Mouse (Mus musculus) hindbrain, embryonic 15.5 days (tissue): ENCODE measurements around the gene Pdlim7. TPM values are rescaled to one million over a fixed set of nuclear protein-coding genes. Genes with fewer than 3 reads are reported as not detected.
A peak's percentile ranks its signal among the peaks of the same experiment; 100 is the strongest.

ENCODE experiments used
- ATAC-seq: fragments of 200-750 bp; cut with Nextera tagmentation; 2 replicates; pipeline ENCODE4 v1.8.0; 2017; ENCODE audit warnings: low read depth, moderate number of reproducible peaks, moderate TSS enrichment; ENCODE audit not compliant: low FRiP score
- H3K27ac ChIP-seq: fragments of 300-500 bp; sonication (generic); replicated peaks from 2 replicates; pipeline ENCODE4 v1.5.1; 2015; ENCODE audit warnings: mild to moderate bottlenecking, inconsistent platforms
- H3K27me3 ChIP-seq: fragments of 300-500 bp; sonication (generic); 2 replicates; pipeline ENCODE4 v1.6.1; 2015; ENCODE audit warnings: control low read depth, inconsistent platforms
- H3K36me3 ChIP-seq: fragments of 300-500 bp; sonication (generic); 2 replicates; pipeline ENCODE4 v1.6.1; 2015; ENCODE audit warnings: control low read depth, inconsistent platforms
- H3K4me1 ChIP-seq: fragments of 300-500 bp; sonication (generic); replicated peaks from 2 replicates; pipeline ENCODE4 v1.6.1; 2015; ENCODE audit warnings: control low read depth, inconsistent platforms
- H3K4me2 ChIP-seq: fragments of 300-500 bp; sonication (generic); 2 replicates; pipeline ENCODE4 v1.6.1; 2015; ENCODE audit warnings: moderate library complexity, mild to moderate bottlenecking, inconsistent platforms
- H3K4me3 ChIP-seq: fragments of 300-500 bp; sonication (generic); 2 replicates; pipeline ENCODE4 v1.5.1; 2015; ENCODE audit warnings: mild to moderate bottlenecking, inconsistent platforms
- H3K9ac ChIP-seq: fragments of 300-500 bp; sonication (generic); 2 replicates; pipeline ENCODE4 v1.6.1; 2015; ENCODE audit warnings: inconsistent platforms
- H3K9me3 ChIP-seq: fragments of 300-500 bp; sonication (generic); 2 replicates; pipeline ENCODE4 v1.6.1; 2016; ENCODE audit warnings: control low read depth, inconsistent platforms
- WGBS: fragments of 180-500 bp; shearing (Covaris S2); methylation state at CpG from one replicate; pipeline ENCODE4 v1.1.7; 2015; 5-methylcytosine and 5-hydroxymethylcytosine counted together
- polyA plus RNA-seq: library from polyadenylated mRNA; unstranded; fragments of >200 nt; fragmentation: Nextera tagmentation; extraction: Ambion mirVana; gene quantifications from 2 replicates; pipeline ENCODE4 v1.2.1, GENCODE M21; 2015

Gene Pdlim7
- polyA plus RNA-seq, 1 experiment from 2014 or later: 171 TPM

DNA sequence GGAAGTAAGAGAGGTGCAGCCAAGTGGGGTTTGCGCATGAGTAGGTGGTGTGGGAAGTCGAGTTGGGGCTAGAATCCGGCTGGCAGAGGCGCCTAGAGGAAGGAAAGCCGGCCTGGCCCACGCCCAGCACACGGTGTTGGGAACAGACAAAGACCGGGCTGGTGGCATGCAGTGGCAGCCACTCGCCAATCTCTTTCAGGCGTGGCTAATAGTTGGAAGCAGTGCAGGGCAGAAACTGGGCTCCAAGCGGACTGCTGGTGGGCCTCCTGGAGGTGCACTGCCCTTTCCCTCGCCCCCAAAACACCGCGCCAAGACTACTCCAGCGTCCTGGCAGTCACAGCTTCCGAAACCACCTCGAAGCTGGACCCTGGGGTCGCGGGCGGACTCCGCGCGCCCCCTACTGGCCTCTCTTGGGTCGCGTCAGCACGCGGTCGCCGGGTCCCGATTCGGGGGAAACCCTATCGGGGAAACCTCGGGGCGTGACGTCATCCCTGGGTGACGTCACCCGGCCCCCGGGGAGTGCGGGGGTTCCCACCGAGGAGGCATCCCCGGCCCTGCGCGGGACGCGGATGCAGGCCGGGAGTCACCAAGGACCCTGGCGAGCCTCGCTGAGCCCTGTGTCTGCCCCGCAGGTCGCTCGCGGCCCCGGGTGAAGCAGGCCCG lies 42.2 kb downstream of the Pdlim7 start:
- Histone ChIP-seq H3K36me3 (peaks cover 17% of the 10 kb centered on the region), H3K4me3 (peak overlapping the region; percentile 45), H3K9ac (peak overlapping the region; percentile 66), H3K27ac (peak overlapping the region; percentile 93), H3K4me1 (peaks cover 95% of the 10 kb centered on the region), H3K27me3 (no peaks in the 10 kb centered on the region), H3K9me3 (no peaks in the 10 kb centered on the region), H3K4me2 (peak overlapping the region; percentile 98)
- under 1% methylated on average over 54 of the region's 54 CpGs for WGBS
- peak; percentile 71 for ATAC-seq

DNA sequence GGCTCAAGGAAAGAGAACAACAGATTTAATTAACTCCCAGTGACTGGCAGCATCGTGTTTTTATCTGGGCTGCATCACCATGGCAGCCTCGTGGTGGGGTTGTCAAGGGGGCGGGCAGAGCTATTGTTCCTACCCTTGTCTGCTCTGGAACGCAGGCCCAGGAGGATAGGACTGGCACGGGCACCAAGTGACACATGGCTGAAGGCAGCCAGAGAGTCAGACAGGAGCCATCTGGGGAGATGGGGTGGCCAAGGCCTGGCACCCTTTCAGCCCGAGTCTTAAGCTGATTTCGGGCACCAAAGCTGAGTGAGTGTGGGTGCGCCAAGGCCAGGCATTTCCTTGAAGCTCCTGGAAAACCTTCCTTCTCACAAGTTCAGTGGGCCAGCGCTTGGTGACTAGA lies 43.1 kb downstream of the Pdlim7 start:
- WGBS: 30% methylated on average over 9 of the region's 9 CpGs
- no peaks in the 10 kb centered on the region for H3K27me3 ChIP-seq
- no peak overlapping the region; the same call in 1 of the 2 replicates for H3K4me3 ChIP-seq
- peak overlapping the region; percentile 34; the same call in 1 of the 2 replicates for H3K9ac ChIP-seq
- H3K4me2 ChIP-seq: peak overlapping the region; percentile 98
- H3K4me1 ChIP-seq: peaks cover 99% of the 10 kb centered on the region
- H3K27ac ChIP-seq: peak overlapping the region; percentile 93
- H3K9me3 ChIP-seq: no peaks in the 10 kb centered on the region
- no peak for ATAC-seq
- H3K36me3 ChIP-seq: peaks cover 7% of the 10 kb centered on the region

DNA sequence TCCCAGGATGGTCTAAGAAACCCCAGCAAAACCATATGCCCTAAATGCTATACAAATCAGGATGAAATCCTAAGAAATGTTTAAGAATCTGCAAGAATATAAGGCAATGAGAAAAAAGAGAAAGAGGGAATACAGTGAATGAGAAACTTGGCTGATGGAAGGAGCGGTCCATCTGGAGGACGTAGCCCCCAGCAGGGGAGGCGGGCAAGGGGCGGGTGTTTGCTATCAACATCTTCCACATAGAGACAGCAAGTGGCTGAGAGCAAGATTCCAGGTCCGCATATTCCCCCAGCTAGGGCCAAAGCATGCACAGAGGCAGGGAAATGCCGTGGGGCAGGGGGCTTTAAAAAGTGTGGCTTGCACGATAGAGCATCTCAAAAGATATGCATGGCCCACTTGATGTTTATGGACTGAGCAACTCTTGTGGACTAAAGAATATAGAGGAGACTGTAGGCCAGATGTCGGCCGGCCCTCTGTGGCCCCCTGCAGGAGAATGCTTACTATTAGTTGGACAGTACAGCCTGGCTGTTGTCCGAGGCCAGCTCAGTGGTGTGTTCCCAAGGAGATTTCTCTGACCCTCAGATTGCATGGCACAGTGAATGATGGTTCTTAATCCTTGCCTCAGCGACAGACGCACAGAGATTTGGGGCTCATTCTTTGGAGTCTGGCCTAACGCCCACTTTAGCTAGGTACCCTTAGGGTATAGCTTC lies 44.5 kb downstream of the Pdlim7 start:
- Histone ChIP-seq H3K27me3 (no peaks in the 10 kb centered on the region), H3K9me3 (no peaks in the 10 kb centered on the region), H3K4me3 (no peak overlapping the region), H3K4me2 (peak overlapping the region; percentile 5; the same call in 1 of the 2 replicates), H3K4me1 (peaks cover 95% of the 10 kb centered on the region), H3K36me3 (no peaks in the 10 kb centered on the region), H3K9ac (no peak overlapping the region), H3K27ac (0 out of 2 replicates have a peak overlapping the region, but pooled peaks have one; percentile 93)
- ATAC-seq: no peak
- WGBS: 34% methylated on average over 13 of the region's 13 CpGs

DNA sequence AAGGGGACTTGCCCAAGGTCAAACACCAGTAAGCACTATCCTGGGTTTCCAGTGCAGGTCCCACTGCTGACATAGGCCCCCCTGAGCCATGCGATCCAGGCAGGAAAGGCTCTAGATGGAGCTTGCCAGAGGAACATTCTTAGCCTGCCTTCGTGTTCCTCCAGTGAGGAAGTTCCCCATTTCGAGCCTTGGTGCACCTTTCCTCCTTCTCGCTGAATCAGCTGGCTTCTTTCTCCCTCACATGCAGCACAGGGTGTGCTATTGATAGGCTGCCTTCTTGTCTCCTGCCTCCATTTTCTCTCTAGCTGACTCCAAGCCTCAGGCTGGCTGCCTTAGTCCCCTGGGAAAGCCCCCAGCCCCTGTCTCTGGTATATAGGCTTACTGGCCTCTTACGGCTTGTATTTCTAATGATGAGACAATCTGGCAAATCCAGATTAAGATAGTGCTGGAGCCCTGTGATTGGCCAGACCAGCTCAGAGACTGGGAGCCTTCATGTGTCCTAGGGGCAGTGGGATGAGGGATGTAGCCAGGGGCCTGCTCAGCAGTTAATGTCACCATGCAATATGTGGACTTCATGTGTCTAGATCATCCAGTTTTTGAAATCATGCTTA lies 47.5 kb downstream of the Pdlim7 start:
- Histone ChIP-seq H3K4me3 (peak overlapping the region; percentile 91), H3K9ac (peak overlapping the region; percentile 96), H3K4me2 (peak overlapping the region; percentile 81), H3K27ac (peak overlapping the region; percentile 99), H3K4me1 (peaks cover 77% of the 10 kb centered on the region), H3K9me3 (no peaks in the 10 kb centered on the region), H3K36me3 (no peaks in the 10 kb centered on the region), H3K27me3 (no peaks in the 10 kb centered on the region)
- 45% methylated on average over 5 of the region's 5 CpGs for WGBS
- ATAC-seq: no peak

DNA sequence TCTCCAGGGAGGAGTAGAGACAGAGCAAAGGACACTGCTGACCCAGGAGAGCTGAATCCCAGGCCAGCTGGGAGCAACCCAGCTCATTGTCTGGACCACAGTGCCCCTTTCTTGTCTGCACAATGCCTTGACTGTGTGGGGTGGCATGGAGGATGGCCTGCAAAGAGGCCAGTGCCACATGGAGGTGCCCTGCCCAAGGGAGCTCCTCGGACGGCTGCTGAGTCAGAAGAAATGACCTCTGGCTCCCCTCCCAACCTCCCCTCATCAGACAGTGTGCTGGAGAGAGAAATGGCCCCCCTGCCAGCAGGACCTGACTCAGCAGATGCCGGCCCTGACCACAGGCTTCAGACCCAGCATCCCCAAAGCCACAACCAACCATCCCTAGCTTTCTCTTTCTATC lies 48.3 kb downstream of the Pdlim7 start:
- Histone ChIP-seq H3K4me2 (peak overlapping the region; percentile 81), H3K27me3 (no peaks in the 10 kb centered on the region), H3K4me3 (peak overlapping the region; percentile 91), H3K4me1 (peaks cover 69% of the 10 kb centered on the region), H3K27ac (peak overlapping the region; percentile 99), H3K9me3 (no peaks in the 10 kb centered on the region), H3K9ac (peak overlapping the region; percentile 96), H3K36me3 (no peaks in the 10 kb centered on the region; the same call in 1 of the 2 replicates)
- peak; percentile 31; the same call in 1 of the 2 replicates for ATAC-seq
- 1% methylated on average over 3 of the region's 3 CpGs for WGBS

DNA sequence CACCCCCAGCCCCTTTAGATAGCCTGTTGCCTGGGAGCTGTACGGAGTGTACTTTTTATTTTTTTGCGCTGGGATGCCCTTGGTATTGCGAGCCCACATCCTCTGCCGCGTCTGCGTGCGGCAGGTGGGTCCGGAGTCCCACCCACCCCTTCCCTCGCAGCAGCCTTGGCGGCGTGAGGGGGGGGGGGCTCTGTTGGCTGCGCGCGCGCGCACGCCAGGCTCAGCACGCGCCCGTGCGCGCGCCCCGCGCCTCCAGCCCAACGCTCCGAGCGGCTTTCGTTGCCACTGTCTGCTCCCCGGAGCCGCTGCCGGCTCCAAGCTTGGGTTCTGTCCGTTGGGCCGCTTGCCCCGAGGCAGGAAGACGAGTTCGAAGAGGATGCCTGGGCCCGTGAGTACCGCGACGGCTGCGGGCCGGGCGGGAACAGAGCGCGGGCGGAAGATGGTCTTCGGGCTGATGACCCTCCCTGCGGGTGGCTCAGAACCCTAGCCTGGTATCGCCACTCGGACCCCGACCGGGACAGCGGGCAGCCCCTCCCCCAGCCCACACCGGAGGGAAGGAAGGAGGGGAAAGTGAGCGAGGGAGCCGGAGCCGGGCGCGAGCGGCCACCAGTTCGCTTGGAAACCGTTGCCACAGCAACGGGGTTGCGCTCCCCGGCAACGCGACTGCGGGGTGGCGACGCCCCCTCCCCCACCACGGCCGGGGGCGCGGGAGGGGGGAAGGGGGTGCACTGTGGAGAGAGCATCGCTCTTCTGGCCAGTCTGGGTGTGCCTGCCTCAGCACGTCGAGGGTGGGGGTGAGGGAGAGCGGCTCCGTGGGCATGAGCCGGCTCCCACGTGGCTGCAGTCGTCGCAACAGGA lies 49.2 kb downstream of the Pdlim7 start, which contains the start of gene Prr7:
Gene Prr7, plus strand, starts transcription at position 241 of the 858 bp plus-strand sequence.
- Histone ChIP-seq H3K4me3 (peak within 1 kb of the TSS; percentile 91), H3K27ac (peak within 1 kb of the TSS; percentile 99), H3K9me3 (no peaks in the 10 kb centered on the region), H3K36me3 (peaks cover 7% of the 10 kb centered on the region; the same call in 1 of the 2 replicates), H3K27me3 (no peaks in the 10 kb centered on the region), H3K4me1 (peaks cover 60% of the 10 kb centered on the region), H3K9ac (peak within 1 kb of the TSS; percentile 96), H3K4me2 (peak within 1 kb of the TSS; percentile 81)
- under 1% methylated on average over 73 of the region's 84 CpGs for WGBS
- ATAC-seq: peak; percentile 81

DNA sequence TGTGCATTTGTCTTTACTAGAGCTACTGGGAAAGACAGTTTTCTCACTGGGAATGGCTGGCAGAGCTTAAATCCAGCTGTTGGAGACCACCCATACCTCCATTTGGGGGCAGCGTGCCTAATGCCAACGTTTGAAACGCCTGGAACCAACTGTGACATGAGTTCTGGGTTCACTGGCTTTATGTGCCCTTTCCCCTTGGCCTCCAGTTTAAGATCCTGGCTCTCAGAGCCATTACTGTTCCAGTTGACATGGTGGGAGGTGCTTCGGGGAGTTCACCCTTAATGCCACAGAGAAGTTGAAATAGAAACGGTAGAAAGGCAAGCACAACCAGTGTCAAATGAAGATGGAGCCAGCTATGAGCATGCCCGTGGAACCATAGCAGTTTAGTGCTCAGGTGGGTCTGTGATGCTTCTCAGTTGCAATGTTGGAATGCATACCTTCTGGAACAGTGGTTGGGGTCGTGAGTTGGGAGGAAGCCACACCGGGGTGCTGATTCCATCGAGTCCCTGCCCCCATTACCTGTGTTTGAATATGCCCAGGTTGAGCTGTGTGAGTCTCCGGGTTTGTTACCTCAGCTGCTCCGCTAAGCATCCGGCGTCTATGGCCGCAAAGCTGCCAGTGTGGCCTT lies 50.0 kb downstream of the Pdlim7 start:
- Histone ChIP-seq H3K36me3 (peaks cover 14% of the 10 kb centered on the region; the same call in 1 of the 2 replicates), H3K4me1 (peaks cover 53% of the 10 kb centered on the region)

DNA sequence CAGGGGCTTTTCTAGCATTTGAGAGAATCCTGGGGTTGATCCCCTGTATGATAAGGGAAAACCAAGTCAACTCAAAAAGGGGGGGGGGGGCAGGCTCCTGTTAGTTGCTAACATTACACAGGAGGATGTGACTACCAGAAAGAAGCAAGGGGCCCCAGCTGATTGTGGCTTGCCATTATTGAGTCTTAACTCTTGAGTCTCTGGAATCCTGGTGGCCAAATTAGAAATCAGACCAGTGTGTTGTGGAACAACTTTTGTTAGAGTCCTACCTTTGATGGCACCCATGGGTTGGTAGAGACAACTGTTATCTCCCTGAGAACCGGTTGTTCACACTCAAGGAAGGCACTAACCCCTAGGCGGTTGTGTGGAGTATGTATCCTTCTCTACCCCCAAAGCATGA lies 50.5 kb downstream of the Pdlim7 start:
- WGBS: 61% methylated on average over 2 of the region's 2 CpGs
- Histone ChIP-seq H3K36me3 (peaks cover 17% of the 10 kb centered on the region; the same call in 1 of the 2 replicates), H3K27me3 (no peaks in the 10 kb centered on the region), H3K4me3 (no peak overlapping the region), H3K27ac (no peak overlapping the region), H3K4me2 (peak overlapping the region; percentile 81; the same call in 1 of the 2 replicates), H3K4me1 (peaks cover 47% of the 10 kb centered on the region), H3K9ac (no peak overlapping the region), H3K9me3 (no peaks in the 10 kb centered on the region)
- ATAC-seq: no peak

More for the DNA sequence above, 50.0 kb downstream of the Pdlim7 start:
- H3K9ac ChIP-seq: peak overlapping the region; percentile 96
- H3K9me3 ChIP-seq: no peaks in the 10 kb centered on the region
- H3K4me3 ChIP-seq: peak overlapping the region; percentile 91
- WGBS: 6% methylated on average over 14 of the region's 14 CpGs
- no peak; the same call in 1 of the 2 replicates for ATAC-seq
- peak overlapping the region; percentile 81 for H3K4me2 ChIP-seq
- H3K27ac ChIP-seq: peak overlapping the region; percentile 99
- no peaks in the 10 kb centered on the region for H3K27me3 ChIP-seq

DNA sequence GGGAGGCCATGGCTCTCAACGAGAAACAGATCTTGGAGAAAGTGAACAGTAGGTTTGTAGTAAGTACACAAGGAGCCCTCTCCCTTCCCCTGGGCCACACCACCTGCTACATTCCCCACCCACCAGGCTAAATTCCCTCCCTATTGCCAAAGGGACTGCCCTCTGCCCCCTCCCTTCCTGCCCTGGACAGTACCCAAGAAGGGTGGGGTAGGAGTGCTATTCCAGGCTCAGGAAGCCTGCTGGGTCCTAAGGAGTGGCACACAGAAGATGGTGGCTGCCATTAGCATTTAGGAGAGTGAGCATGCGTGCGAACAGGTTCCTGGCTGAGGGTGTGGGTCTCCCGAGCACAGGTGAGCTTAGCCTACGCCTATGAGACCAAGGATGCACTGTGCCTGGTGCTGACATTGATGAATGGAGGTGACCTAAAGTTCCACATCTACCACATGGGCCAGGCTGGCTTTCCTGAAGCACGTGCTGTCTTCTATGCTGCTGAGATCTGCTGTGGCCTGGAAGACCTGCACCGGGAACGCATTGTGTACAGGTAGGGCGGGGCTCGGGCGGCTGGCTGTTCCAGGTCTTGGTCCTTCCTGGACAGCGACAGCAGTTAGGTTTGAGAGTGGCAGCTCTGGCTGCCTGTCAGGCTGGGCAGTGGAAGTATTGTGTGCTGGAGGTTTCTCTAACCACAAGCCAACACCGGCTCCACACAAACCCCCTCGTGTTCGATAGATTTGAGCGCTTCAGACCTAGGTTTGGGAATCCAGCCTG lies 61.5 kb downstream of the Pdlim7 start:
- Histone ChIP-seq H3K4me1 (peaks cover 12% of the 10 kb centered on the region), H3K36me3 (peaks cover 60% of the 10 kb centered on the region), H3K4me3 (no peak overlapping the region), H3K4me2 (no peak overlapping the region), H3K27ac (no peak overlapping the region), H3K9me3 (no peaks in the 10 kb centered on the region), H3K27me3 (no peaks in the 10 kb centered on the region), H3K9ac (no peak overlapping the region)
- WGBS: 96% methylated on average over 16 of the region's 16 CpGs
- no peak for ATAC-seq

DNA sequence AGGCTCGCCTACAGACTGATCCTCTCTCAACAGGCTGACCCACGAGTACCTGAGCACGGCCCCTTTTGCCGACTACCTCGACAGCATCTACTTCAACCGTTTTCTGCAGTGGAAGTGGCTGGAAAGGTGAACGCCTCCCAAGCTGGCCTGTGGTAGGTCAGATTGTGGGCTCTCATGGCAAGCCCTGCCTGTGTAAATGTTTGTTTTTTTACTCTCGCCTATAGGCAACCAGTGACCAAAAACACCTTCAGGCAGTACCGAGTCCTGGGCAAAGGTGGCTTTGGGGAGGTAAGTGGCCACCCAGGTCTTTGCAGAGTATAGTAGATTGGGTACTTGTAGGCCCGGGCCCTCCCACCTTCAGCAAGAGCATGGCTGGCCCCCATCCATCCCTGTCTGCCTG lies 62.2 kb downstream of the Pdlim7 start:
- peaks cover 54% of the 10 kb centered on the region for H3K36me3 ChIP-seq
- H3K27ac ChIP-seq: no peak overlapping the region

More for the DNA sequence above, 62.2 kb downstream of the Pdlim7 start:
- 92% methylated on average over 10 of the region's 10 CpGs for WGBS
- ATAC-seq: no peak
- no peak overlapping the region for H3K4me3 ChIP-seq
- H3K4me1 ChIP-seq: peaks cover 19% of the 10 kb centered on the region
- H3K9me3 ChIP-seq: no peaks in the 10 kb centered on the region
- no peaks in the 10 kb centered on the region for H3K27me3 ChIP-seq
- H3K9ac ChIP-seq: no peak overlapping the region
- H3K4me2 ChIP-seq: no peak overlapping the region
